Mouse (Mus musculus) layer of hippocampus, postnatal 25 days (tissue): ENCODE measurements at regions not wholly inside any gene's neighbourhood (a gene's known extent, or its start where the extent isn't known, plus 50 kb on each side); places are given as distances from the start of the nearest gene placed in this dataset.

Source experiments
- DNase-seq, 2 experiments: peaks; one replicate each; pipeline ENCODE4 v3.0.0; 2022; ENCODE audit warnings: mixed read lengths in 2 of 2, low spot score in 1 of 2; ENCODE audit errors: extremely low spot score in 1 of 2

DNA sequence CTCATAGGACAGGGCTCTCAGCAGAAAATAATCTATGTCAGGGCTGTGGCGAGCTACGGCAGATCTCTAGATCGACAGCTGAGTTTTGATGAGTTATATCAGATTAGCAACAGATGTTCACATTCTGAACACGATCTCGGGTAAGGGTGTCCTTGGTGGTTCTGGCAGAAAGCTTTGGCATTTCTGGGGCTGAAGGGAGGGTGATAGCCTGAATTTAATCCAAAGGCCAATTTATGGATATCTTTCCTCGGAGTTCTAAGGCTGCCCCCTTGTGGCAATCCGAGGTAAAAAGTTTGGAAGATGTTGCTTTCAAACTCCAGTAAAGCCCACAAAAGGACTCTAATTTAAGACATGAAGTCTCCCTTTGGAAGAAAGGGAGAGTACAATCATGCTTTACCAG is 101.3 kb upstream of the Luzp2 start:
- peak; percentile 48 to 77 for DNase-seq

DNA sequence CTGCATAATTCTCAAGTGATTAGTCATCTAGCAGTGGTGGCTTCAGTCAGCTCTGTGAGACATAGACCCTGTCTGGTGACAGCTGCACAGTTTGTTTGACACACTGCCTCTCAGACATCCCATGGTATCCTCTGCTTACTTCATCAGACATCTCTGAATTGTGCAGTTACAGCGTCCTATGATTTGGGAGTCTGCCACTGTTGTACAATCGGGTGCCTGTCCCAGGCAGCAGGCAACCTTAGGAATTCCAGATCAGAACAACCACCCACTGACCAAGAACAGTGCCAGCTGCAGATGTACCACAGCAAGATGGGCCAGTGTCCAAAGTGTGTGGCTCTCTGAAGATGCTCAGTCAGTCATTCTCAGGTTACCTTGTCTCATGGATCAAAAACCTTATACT is 100.4 kb upstream of the Luzp2 start:
- peak in 1 of 2 experiments; percentile 10 for DNase-seq

DNA sequence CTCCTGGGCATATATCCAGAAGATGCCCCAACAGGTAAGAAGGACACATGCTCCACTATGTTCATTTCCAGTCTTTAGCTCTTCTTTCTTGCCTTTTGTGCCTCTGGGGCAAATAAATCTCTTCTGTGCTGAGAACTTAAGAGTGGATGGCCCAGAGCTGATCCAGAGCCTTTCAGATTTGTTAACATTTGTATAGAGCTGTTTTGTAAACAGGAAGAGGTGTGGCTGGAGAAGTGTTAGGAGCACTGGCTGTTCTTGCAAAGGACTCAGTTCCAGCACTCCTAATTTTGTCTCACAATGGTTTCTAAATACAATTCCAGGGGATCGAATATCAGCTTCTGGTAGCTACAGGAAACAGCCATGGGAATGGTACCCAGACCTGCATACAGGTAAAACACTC is 68.0 kb upstream of the Luzp2 start:
- no peak for DNase-seq

DNA sequence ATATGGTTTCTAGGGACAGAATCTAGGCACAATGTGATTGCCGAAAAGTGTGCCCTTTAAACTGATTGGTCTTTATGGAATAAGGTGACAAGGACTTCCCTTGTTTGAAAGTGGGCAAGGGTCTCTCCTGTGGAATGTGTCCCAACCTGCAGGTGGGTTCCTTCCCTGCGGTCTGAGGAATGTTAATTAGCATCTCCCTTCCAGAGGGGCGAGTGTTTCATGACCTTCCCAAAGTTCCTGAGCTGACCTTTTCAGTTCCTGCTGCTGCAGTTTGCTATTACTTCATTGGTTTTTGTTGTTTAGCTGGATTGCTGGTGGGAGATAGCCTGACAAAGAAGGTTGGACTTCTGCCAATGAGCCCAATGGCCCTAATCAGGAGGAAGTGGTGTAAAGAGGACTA is 66.6 kb upstream of the Luzp2 start:
- no peak for DNase-seq

DNA sequence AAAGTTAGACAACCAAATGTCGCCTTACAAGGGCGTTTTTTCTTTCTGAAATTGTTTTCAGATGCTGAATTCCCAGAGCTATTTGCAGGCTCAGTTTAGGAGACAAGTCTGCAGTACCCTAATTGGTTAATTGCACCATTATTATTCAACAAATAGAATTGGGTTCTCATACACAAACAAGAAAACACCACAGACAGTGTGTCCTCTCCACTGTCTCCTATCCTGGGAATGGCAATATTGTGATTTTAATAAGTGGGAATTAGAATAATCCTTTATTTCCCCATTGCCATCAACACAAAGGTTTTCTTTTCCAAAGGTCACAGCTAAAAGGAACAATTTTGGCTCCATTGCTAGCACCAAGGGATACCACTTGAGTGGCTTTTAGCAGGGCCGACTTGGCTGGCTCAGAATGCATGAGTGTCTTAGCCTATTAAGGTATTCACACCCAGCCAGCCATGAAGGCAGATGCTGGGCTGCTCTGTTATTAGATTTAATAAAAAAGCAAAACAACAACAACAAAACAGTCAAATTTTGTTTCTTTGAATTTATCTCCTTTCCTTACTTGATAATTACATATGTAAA is 53.3 kb upstream of the Luzp2 start:
- DNase-seq = no peak

DNA sequence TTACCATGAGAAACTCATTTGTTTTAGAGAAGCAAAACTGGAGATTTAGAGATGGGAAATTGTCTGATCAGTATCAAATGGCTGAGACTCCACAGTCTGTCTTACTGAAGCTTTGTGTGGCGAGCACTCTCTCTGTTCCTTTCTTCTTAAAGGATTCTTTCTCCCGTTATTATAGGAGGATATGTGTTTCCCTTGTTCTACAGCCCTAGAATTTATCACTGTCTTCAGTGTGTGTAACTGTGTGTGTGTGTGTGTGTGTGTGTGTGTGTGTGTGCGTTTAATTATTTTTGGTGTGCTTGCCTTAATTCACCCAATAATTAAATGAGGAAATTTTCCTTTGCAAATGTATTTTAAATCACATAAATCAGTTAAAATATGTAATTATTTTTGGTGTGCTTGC is 52.7 kb upstream of the Luzp2 start:
- no peak for DNase-seq

DNA sequence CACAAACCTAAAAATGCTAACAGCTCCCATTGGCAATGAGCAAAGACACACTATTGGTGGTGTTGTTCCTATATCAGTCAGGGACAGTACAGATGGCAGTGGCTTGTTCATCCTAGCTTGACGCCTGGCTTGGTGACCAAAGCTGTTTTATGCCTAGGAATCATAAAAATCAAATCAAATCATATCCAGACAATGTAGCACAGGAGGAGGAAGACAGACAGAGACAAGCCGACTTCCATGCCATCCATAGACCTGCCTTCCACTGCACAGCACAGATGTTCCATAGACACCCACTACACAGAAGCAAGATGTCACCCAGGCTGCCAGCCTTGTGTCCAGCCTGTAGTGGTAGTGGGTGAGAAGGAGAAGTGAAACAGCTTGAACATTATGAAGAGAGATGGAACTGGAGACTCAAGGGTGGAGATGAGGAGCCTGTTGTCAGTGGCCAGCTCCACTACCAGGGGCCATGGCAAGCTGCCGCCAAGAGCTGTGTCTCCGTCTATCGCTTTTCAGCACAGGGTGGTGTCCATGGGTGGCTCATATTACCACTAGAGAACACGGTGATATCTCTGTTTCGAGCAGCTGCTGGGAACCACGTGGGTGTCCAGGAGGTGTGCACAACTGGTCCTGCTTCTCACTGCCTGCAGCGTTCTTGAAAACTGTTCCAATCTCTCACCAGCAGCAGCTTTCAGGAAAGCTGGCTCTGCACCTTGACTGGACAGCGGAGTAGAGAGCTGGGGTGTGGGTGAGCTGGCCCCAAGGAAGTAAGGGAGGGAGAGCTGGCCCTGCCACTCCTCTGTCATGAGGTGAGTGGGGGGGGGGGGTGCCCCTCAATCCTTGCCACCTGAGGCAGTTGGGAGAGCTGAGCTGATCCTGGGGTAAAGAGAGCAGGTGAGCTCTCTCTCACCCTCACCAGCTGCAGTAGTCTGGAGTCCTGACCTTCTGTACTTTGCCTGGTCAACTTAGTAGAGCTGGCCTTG is 51.5 kb upstream of the Luzp2 start:
- no peak for DNase-seq
